Comparison of ENCODE assay signal across 1 mouse cellular context in genomic region chr12:111769306-111769705, GRCm38 (mm10).
TF ChIP-seq lines count a peak whose summit lies in the region.

No protein-coding gene starts in this region.

TF ChIP-seq in ES-E14, 5 proteins besides CTCF, POLR2A, EP300 and RAD21:
- TF ChIP-seq ZNF384 (IDR thresholded peaks at IDR 0.05; ENCODE audit: low read depth, low read length) (no peak), HCFC1 (IDR thresholded peaks at IDR 0.05; ENCODE audit: borderline replicate concordance, insufficient read depth, low read length) (no peak), ZC3H11A (IDR thresholded peaks at IDR 0.05; ENCODE audit: borderline replicate concordance, low read depth, low read length) (peak; percentile 14; the same call in 1 of the 2 replicates), MAFK (IDR thresholded peaks at IDR 0.05; ENCODE audit: insufficient read depth, low read depth, low read length) (no peak), CHD2 (IDR thresholded peaks at IDR 0.05; ENCODE audit: low read depth, low read length) (no peak)
